Mouse (Mus musculus): ENCODE data around the gene Ina. TPM values are rescaled to one million over a fixed set of nuclear protein-coding genes. Genes with fewer than 3 reads are reported as not detected.
"Not testable (repeated sequence)": the region's sequence is repeated elsewhere in the genome, so short reads cannot be mapped to it uniquely, and the experiment has no call there.

Ina gene
- polyA plus RNA-seq, 1 experiment = not detected

- Histone ChIP-seq H3K36me3 (ENCODE audit: control insufficient read depth) (no peaks in the 10 kb centered on the region), H3K9me3 (ENCODE audit: control insufficient read depth, low read length) (no peaks in the 10 kb centered on the region), H3K4me1 (ENCODE audit: control insufficient read depth) (peaks cover 34% of the 10 kb centered on the region), H3K27me3 (ENCODE audit: control insufficient read depth) (no peaks in the 10 kb centered on the region), H3K4me3 (replicated peaks) (no peak overlapping the region)
- no peak for TF ChIP-seq TAL1 (IDR thresholded peaks at IDR 0.05; ENCODE audit: low read length)
- no peak for TF ChIP-seq GATA1 (IDR thresholded peaks at IDR 0.05; ENCODE audit: low read length)
Observed at GRCm38 (mm10) chr19:46971712-46972111, 42.8 kb upstream of the Ina start.

- no peaks in the 10 kb centered on the region for H3K9me3 ChIP-seq (ENCODE audit: control insufficient read depth, low read length)
Observed at GRCm38 (mm10) chr19:46972159-46972558, 42.3 kb upstream of the Ina start.

GRCm38 (mm10) chr19:46975565-46975964, 38.9 kb upstream of the Ina start:
- no peak for TF ChIP-seq TAL1 (IDR thresholded peaks at IDR 0.05; ENCODE audit: low read length)

More at GRCm38 (mm10) chr19:46972159-46972558, 42.3 kb upstream of the Ina start:
- TF ChIP-seq GATA1 (IDR thresholded peaks at IDR 0.05; ENCODE audit: low read length) (no peak), TAL1 (IDR thresholded peaks at IDR 0.05; ENCODE audit: low read length) (no peak)
- H3K4me3 ChIP-seq (replicated peaks) = no peak overlapping the region
- H3K36me3 ChIP-seq (ENCODE audit: control insufficient read depth) = no peaks in the 10 kb centered on the region
- H3K27me3 ChIP-seq (ENCODE audit: control insufficient read depth) = no peaks in the 10 kb centered on the region
- peaks cover 33% of the 10 kb centered on the region for H3K4me1 ChIP-seq (ENCODE audit: control insufficient read depth)

GRCm38 (mm10) chr19:46975997-46976396, 38.5 kb upstream of the Ina start:
- TF ChIP-seq TAL1 (IDR thresholded peaks at IDR 0.05; ENCODE audit: low read length) (no peak), GATA1 (IDR thresholded peaks at IDR 0.05; ENCODE audit: low read length) (no peak)
- Histone ChIP-seq H3K27me3 (ENCODE audit: control insufficient read depth) (no peaks in the 10 kb centered on the region), H3K4me3 (replicated peaks) (no peak overlapping the region), H3K9me3 (ENCODE audit: control insufficient read depth, low read length) (no peaks in the 10 kb centered on the region), H3K36me3 (ENCODE audit: control insufficient read depth) (no peaks in the 10 kb centered on the region), H3K4me1 (ENCODE audit: control insufficient read depth) (peaks cover 45% of the 10 kb centered on the region)

More at GRCm38 (mm10) chr19:46975565-46975964, 38.9 kb upstream of the Ina start:
- Histone ChIP-seq H3K27me3 (ENCODE audit: control insufficient read depth) (no peaks in the 10 kb centered on the region), H3K4me1 (ENCODE audit: control insufficient read depth) (peaks cover 43% of the 10 kb centered on the region), H3K9me3 (ENCODE audit: control insufficient read depth, low read length) (no peaks in the 10 kb centered on the region), H3K36me3 (ENCODE audit: control insufficient read depth) (no peaks in the 10 kb centered on the region), H3K4me3 (replicated peaks) (no peak overlapping the region)

- H3K4me1 ChIP-seq (ENCODE audit: control insufficient read depth) = peaks cover 50% of the 10 kb centered on the region
- TF ChIP-seq GATA1 (IDR thresholded peaks at IDR 0.05; ENCODE audit: low read length) (no peak), TAL1 (IDR thresholded peaks at IDR 0.05; ENCODE audit: low read length) (no peak)
- H3K27me3 ChIP-seq (ENCODE audit: control insufficient read depth) = no peaks in the 10 kb centered on the region
- no peak overlapping the region for H3K4me3 ChIP-seq (replicated peaks)
- H3K9me3 ChIP-seq (ENCODE audit: control insufficient read depth, low read length) = no peaks in the 10 kb centered on the region
- H3K36me3 ChIP-seq (ENCODE audit: control insufficient read depth) = no peaks in the 10 kb centered on the region
Observed at GRCm38 (mm10) chr19:46976743-46977142, 37.8 kb upstream of the Ina start.

GRCm38 (mm10) chr19:46977460-46977859, 37.0 kb upstream of the Ina start:
- no peaks in the 10 kb centered on the region for H3K27me3 ChIP-seq (ENCODE audit: control insufficient read depth)
- no peaks in the 10 kb centered on the region for H3K36me3 ChIP-seq (ENCODE audit: control insufficient read depth)
- no peaks in the 10 kb centered on the region for H3K9me3 ChIP-seq (ENCODE audit: control insufficient read depth, low read length)
- TF ChIP-seq TAL1 (IDR thresholded peaks at IDR 0.05; ENCODE audit: low read length) = no peak
- H3K4me3 ChIP-seq (replicated peaks) = no peak overlapping the region
- peaks cover 52% of the 10 kb centered on the region for H3K4me1 ChIP-seq (ENCODE audit: control insufficient read depth)

- H3K4me1 ChIP-seq (ENCODE audit: control insufficient read depth) = peaks cover 52% of the 10 kb centered on the region
- not testable (repeated sequence) for H3K27me3 ChIP-seq (ENCODE audit: control insufficient read depth); H3K36me3 ChIP-seq (ENCODE audit: control insufficient read depth); H3K4me3 ChIP-seq (replicated peaks); H3K9me3 ChIP-seq (ENCODE audit: control insufficient read depth, low read length)
Observed at GRCm38 (mm10) chr19:46978069-46978468, 36.4 kb upstream of the Ina start.

GRCm38 (mm10) chr19:46978920-46979780, 35.3 kb upstream of the Ina start:
- Histone ChIP-seq H3K27me3 (ENCODE audit: control insufficient read depth) (no peaks in the 10 kb centered on the region), H3K4me1 (ENCODE audit: control insufficient read depth) (peaks cover 58% of the 10 kb centered on the region)

GRCm38 (mm10) chr19:46979781-46980105, 34.8 kb upstream of the Ina start:
- Histone ChIP-seq H3K27me3 (ENCODE audit: control insufficient read depth) (no peaks in the 10 kb centered on the region), H3K4me3 (replicated peaks) (no peak overlapping the region), H3K4me1 (ENCODE audit: control insufficient read depth) (peaks cover 63% of the 10 kb centered on the region)

More at GRCm38 (mm10) chr19:46978920-46979780, 35.3 kb upstream of the Ina start:
- Histone ChIP-seq H3K4me3 (replicated peaks) (no peak overlapping the region), H3K36me3 (ENCODE audit: control insufficient read depth) (peaks cover 2% of the 10 kb centered on the region; the same call in 1 of the 2 replicates), H3K9me3 (ENCODE audit: control insufficient read depth, low read length) (no peaks in the 10 kb centered on the region)
- TF ChIP-seq GATA1 (IDR thresholded peaks at IDR 0.05; ENCODE audit: low read length) (no peak), TAL1 (IDR thresholded peaks at IDR 0.05; ENCODE audit: low read length) (no peak)

More at GRCm38 (mm10) chr19:46979781-46980105, 34.8 kb upstream of the Ina start:
- Histone ChIP-seq H3K36me3 (ENCODE audit: control insufficient read depth) (peaks cover 2% of the 10 kb centered on the region; the same call in 1 of the 2 replicates), H3K9me3 (ENCODE audit: control insufficient read depth, low read length) (no peaks in the 10 kb centered on the region)
- TF ChIP-seq TAL1 (IDR thresholded peaks at IDR 0.05; ENCODE audit: low read length) (no peak), GATA1 (IDR thresholded peaks at IDR 0.05; ENCODE audit: low read length) (no peak)
